Mouse (Mus musculus) v-Abl transformed pro-B cells (cell line): Measurements from ENCODE around the gene G6pdx.

Source experiments
- in situ Hi-C, 2 experiments: fragments of 400-800 bp; cut with MboI; formaldehyde crosslinking; loops; one replicate each; pipeline ENCODE4 v1.15.1; 2025; ENCODE audit not compliant: unreplicated experiment in 2 of 2

The G6pdx gene

DNA sequence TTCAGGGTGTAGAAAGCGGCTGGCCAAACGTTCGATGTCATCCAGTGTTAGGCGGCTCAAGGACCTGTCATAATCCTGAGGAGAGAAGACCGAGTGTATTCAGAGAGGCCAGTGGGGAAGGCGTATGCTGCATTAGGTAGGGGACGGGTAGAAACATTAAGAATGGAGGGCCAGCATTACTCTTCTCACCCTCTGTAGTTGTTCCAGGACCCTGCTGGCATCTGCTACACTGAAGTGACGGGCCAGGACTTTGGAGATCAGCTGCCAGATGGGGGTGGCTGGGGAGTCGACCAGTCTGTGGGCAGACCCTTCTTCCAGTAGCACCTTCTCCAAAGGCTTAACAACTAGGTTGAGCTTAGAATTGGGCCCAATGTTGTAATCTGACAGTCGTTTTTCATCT, 61.5 kb downstream of the G6pdx start:
- in situ Hi-C loops: no loop called here
